Mouse (Mus musculus): ENCODE measurements at regions not wholly inside any gene's neighbourhood (a gene's known extent, or its start where the extent isn't known, plus 50 kb on each side); places are given as distances from the start of the nearest gene placed in this dataset.
A peak's percentile ranks its signal among the peaks of the same experiment; 100 is the strongest.

GRCm38 (mm10) chr17:93260366-93261205 lies 61.8 kb downstream of the Adcyap1 start:
- DNase-seq (ENCODE audit: low spot score in 2 of 2), result peak in 1 of 2 experiments; percentile 2

GRCm38 (mm10) chr17:93261206-93261504 lies 62.3 kb downstream of the Adcyap1 start:
- DNase-seq (ENCODE audit: low spot score in 2 of 2), result no peak

GRCm38 (mm10) chr17:93306121-93306520 lies 107.3 kb downstream of the Adcyap1 start:
- no peak for DNase-seq (ENCODE audit: low spot score in 2 of 2)

- no peak for DNase-seq (ENCODE audit: low spot score in 2 of 2)
Measured at GRCm38 (mm10) chr17:93312139-93312538, 113.3 kb downstream of the Adcyap1 start.

GRCm38 (mm10) chr17:93312640-93313309 lies 114.0 kb downstream of the Adcyap1 start:
- DNase-seq (ENCODE audit: low spot score in 2 of 2), result no peak

DNA sequence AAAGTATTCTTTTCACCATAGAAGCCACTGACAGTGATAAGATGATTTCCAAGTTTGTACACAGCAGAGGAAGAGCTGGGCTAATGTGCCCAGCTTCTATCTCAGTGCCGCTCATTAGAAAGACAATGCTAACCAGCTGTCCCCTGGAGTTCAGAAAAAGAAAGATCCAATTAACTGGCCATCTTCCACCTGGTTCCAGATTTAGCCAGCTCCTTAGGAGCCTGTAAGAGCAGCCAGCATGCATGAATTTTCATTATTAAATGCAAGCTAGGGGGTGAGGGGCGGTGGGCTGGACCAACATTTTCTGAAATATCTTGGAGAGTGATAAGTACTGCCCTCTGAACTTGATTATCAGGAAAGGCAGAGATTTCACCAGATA lies 114.5 kb downstream of the Adcyap1 start:
- peak in 1 of 2 experiments; percentile 12 for DNase-seq (ENCODE audit: low spot score in 2 of 2)

DNA sequence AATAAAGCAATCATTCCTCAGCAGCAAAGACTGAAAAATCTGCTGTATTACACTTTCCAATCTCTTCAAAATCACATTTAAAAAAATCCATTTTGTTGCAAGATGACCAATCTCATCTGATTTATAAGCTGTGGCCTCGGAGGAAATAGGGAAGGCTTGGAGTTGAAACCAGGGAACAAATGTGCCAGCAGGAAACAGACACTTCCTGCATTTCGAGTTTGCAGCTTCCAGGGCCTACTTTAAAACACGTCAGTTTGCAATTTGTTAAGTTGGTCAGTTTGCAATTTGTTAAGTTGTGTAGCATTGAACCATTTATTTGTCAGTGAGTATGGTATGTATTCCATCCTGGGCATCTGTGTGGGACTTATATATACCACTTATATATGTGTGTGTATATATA lies 115.3 kb downstream of the Adcyap1 start:
- no peak for DNase-seq (ENCODE audit: low spot score in 2 of 2)

GRCm38 (mm10) chr17:93321482-93321881 lies 122.7 kb downstream of the Adcyap1 start:
- no peak for DNase-seq (ENCODE audit: low spot score in 2 of 2)

- no peak for DNase-seq (ENCODE audit: low spot score in 2 of 2)
Measured at GRCm38 (mm10) chr17:93337576-93337975, 138.8 kb downstream of the Adcyap1 start.

GRCm38 (mm10) chr17:93355238-93355637 lies 156.4 kb downstream of the Adcyap1 start:
- DNase-seq (ENCODE audit: low spot score in 2 of 2), result no peak

- no peak for DNase-seq (ENCODE audit: low spot score in 2 of 2)
Measured at GRCm38 (mm10) chr17:93362926-93363325, 164.1 kb downstream of the Adcyap1 start.

GRCm38 (mm10) chr17:93377453-93378091 lies 178.8 kb downstream of the Adcyap1 start:
- DNase-seq (ENCODE audit: low spot score in 2 of 2), result no peak

DNA sequence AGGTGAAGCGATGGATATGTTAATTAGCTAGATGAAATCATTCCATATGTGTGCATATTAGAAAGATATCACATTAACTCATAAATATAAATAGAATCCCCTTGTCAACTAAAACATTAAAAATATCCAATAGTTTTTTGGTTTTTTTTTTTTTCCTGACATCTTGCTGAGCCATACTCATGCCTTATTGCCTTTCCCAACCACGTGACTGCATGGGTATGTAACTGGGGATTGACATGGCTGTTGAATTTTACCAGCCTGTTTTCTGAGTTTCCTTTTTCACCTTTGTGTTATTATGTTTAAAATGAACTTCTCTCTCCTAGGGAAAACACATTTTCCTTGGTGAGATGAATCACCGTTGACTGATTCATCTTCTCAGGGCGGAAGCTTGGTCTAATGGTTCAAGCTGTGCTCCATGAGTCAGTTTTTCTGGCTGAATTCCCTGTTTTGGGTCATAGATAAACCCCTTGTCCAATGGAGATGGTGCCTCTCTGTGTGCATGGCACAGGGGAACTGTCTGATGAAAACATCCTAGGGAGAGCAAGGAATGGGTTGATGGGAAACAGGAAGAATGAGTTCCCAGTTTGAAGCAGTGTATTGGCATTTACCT lies 181.1 kb downstream of the Adcyap1 start:
- DNase-seq (ENCODE audit: low spot score in 2 of 2), result no peak

- no peak for DNase-seq (ENCODE audit: low spot score in 2 of 2)
Measured at GRCm38 (mm10) chr17:93390256-93390655, 191.4 kb downstream of the Adcyap1 start.

GRCm38 (mm10) chr17:93409329-93409728 lies 210.5 kb downstream of the Adcyap1 start:
- DNase-seq (ENCODE audit: low spot score in 2 of 2), result peak in 1 of 2 experiments; percentile 30

Data from cerebellum, postnatal 4 days (tissue).